Mouse (Mus musculus): ENCODE measurements at regions not wholly inside any gene's neighbourhood (a gene's known extent, or its start where the extent isn't known, plus 50 kb on each side); places are given as distances from the start of the nearest gene placed in this dataset.

DNA sequence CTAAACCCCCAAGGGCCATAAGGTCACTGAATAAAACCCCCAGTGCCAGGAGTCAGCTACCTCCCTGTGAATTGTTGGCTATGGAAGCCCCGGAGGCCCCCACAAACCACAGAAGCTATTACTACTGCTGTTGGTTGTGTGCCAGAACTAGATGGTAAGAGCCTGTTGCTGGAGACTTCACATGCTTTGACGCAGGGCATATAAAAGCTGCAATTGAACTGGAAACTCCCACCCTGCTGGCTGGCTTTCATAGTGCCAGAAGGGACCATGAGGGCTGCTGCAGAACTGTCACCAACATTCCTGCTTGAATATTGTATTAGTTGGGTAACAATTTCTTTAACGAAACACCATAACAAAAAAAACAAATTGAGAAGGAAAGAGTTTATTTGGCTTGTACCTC is 66.9 kb upstream of the Tbc1d5 start:
- no peak for DNase-seq

DNA sequence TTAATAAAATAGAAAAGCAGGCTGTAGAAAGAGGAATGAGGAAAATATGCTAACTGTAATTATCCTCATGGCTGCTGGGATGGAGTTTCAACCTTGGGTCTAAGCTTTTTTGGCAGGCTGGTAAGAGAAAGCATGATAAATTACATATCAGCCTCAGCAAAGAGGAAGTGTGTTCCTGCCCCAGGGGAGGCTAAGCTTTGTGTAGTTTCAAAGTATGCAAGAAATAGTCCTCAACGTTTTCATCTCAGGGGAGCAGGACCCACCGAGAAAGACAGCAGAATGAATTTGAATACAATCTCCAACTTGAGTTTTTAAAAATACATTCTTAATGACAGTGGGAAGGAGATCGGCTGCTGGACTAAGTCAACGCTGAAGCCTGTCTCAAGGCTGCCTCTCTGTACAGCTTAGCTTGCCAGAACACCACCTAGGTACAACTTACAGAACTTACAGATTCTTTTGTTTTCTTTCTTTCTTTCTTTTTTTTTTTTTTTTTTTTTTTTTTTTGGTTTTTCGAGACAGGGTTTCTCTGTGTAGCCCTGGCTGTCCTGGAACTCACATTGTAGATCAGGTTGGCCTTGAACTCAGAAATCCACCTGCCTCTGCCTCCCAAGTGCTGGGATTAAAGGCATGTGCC is 61.3 kb upstream of the Tbc1d5 start:
- DNase-seq, result no peak

DNA sequence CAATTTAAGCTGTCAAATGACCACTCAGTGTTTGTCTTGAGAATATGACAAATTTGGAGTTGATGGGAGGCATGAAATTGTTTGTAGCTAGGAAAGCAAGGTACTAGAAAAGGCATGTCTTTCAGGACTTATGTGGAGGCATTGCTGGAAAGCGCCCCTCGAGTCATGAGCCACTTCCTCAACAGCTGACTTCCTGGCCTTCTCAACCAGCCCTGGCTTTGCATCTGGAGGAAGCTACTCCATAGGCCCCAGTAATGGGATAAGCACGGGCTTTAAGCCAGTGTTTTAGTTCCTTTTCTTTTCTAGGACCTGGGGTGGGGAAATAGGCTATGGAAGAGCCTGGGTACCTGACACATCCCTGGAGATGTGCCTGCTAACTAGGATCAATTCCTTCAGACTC is 60.3 kb upstream of the Tbc1d5 start:
- no peak for DNase-seq

Data from right cerebral cortex, adult 18-20 months (tissue).